Mouse (Mus musculus) olfactory bulb, adult 2 months (tissue): ENCODE measurements around the gene Vipr2.

Experiments used
- CTCF ChIP-seq: fragments of 200-500 bp; IDR thresholded peaks from 2 replicates; pipeline ENCODE4 v1.5.1; 2012; ENCODE audit warnings: low read depth, mild to moderate bottlenecking, low read length, moderate library complexity; ENCODE audit not compliant: insufficient read depth
- POLR2A ChIP-seq: fragments of 200-500 bp; IDR thresholded peaks from 2 replicates; pipeline ENCODE4 v1.6.1; 2012; ENCODE audit warnings: mild to moderate bottlenecking, low read depth, low read length, moderate library complexity; ENCODE audit not compliant: insufficient read depth

DNA sequence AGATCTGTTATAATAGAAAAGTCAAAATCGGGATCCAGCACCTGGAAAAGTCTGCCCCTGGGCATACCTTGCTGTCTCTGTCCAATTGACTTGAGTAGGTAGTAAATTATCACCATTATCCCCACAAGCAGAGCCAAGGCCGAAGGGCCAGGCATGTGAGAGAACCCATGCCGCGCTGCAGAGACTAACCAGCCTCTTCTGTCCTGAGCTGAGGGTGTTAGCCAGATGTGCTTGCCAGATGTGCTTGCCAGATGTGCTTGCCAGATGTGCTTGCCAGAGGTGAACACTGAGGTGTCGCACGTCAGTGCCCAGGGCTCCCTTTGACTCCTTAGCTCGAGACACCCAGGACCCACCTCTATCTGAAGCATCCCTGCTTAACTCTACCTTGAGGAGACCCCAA, 53.4 kb downstream of the Vipr2 start:
- TF ChIP-seq CTCF, result no peak
- TF ChIP-seq POLR2A, result no peak
